Mouse (Mus musculus): ENCODE measurements around the gene Ptchd4.

Gene Ptchd4

GRCm38 (mm10) chr17:42315669-42316611 is at the start of gene Ptchd4:
Gene Ptchd4 (plus strand): TSS chr17:42315947.
- DNase-seq (ENCODE audit: low spot score in 2 of 2) = peak; percentile 31 to 38

GRCm38 (mm10) chr17:42276861-42277260 is 38.9 kb upstream of the Ptchd4 start:
- DNase-seq (ENCODE audit: low spot score in 2 of 2) = no peak

GRCm38 (mm10) chr17:42284391-42284790 is 31.4 kb upstream of the Ptchd4 start:
- no peak for DNase-seq (ENCODE audit: low spot score in 2 of 2)

GRCm38 (mm10) chr17:42286255-42286654 is 29.5 kb upstream of the Ptchd4 start:
- DNase-seq (ENCODE audit: low spot score in 2 of 2) = no peak

- no peak for DNase-seq (ENCODE audit: low spot score in 2 of 2)
Observed at GRCm38 (mm10) chr17:42290341-42290740, 25.4 kb upstream of the Ptchd4 start.

GRCm38 (mm10) chr17:42291793-42292192 is 24.0 kb upstream of the Ptchd4 start:
- DNase-seq (ENCODE audit: low spot score in 2 of 2) = no peak

GRCm38 (mm10) chr17:42297986-42298385 is 17.8 kb upstream of the Ptchd4 start:
- DNase-seq (ENCODE audit: low spot score in 2 of 2) = no peak

- DNase-seq (ENCODE audit: low spot score in 2 of 2) = no peak
Observed at GRCm38 (mm10) chr17:42299681-42300080, 16.1 kb upstream of the Ptchd4 start.

- no peak for DNase-seq (ENCODE audit: low spot score in 2 of 2)
Observed at GRCm38 (mm10) chr17:42303062-42303577, 12.6 kb upstream of the Ptchd4 start.

GRCm38 (mm10) chr17:42304262-42304661 is 11.5 kb upstream of the Ptchd4 start:
- DNase-seq (ENCODE audit: low spot score in 2 of 2) = no peak

- DNase-seq (ENCODE audit: low spot score in 2 of 2) = no peak
Observed at GRCm38 (mm10) chr17:42307001-42307400, 8.7 kb upstream of the Ptchd4 start.

- no peak for DNase-seq (ENCODE audit: low spot score in 2 of 2)
Observed at GRCm38 (mm10) chr17:42310136-42310535, 5.6 kb upstream of the Ptchd4 start.

- DNase-seq (ENCODE audit: low spot score in 2 of 2) = peak; percentile 19 to 22
Observed at GRCm38 (mm10) chr17:42316612-42316982, 850 bp downstream of the Ptchd4 start.

- no peak for DNase-seq (ENCODE audit: low spot score in 2 of 2)
Observed at GRCm38 (mm10) chr17:42335787-42336186, 20.0 kb downstream of the Ptchd4 start.

- DNase-seq (ENCODE audit: low spot score in 2 of 2) = no peak
Observed at GRCm38 (mm10) chr17:42336571-42336970, 20.8 kb downstream of the Ptchd4 start.

GRCm38 (mm10) chr17:42346027-42346426 is 30.3 kb downstream of the Ptchd4 start:
- DNase-seq (ENCODE audit: low spot score in 2 of 2) = no peak

GRCm38 (mm10) chr17:42358481-42358880 is 42.7 kb downstream of the Ptchd4 start:
- DNase-seq (ENCODE audit: low spot score in 2 of 2) = peak in 1 of 2 experiments; percentile 7

- no peak for DNase-seq (ENCODE audit: low spot score in 2 of 2)
Observed at GRCm38 (mm10) chr17:42363085-42363710, 47.5 kb downstream of the Ptchd4 start.

- no peak for DNase-seq (ENCODE audit: low spot score in 2 of 2)
Observed at GRCm38 (mm10) chr17:42364716-42365115, 49.0 kb downstream of the Ptchd4 start.

- DNase-seq (ENCODE audit: low spot score in 2 of 2) = no peak
Observed at GRCm38 (mm10) chr17:42374881-42375280, 59.1 kb downstream of the Ptchd4 start.

GRCm38 (mm10) chr17:42393086-42393485 is 77.3 kb downstream of the Ptchd4 start:
- DNase-seq (ENCODE audit: low spot score in 2 of 2) = no peak

- no peak for DNase-seq (ENCODE audit: low spot score in 2 of 2)
Observed at GRCm38 (mm10) chr17:42395299-42395698, 79.6 kb downstream of the Ptchd4 start.

GRCm38 (mm10) chr17:42418449-42418848 is 102.7 kb downstream of the Ptchd4 start:
- DNase-seq (ENCODE audit: low spot score in 2 of 2) = no peak

Data from frontal cortex, postnatal 25 days (tissue).